Mouse (Mus musculus) lung, adult 2 months (tissue): ENCODE data around the gene Ppox.

Experiments used
- CTCF ChIP-seq: fragments of 200-500 bp; IDR thresholded peaks from 2 replicates; pipeline ENCODE4 v1.5.1; 2011; ENCODE audit warnings: mild to moderate bottlenecking, low read length, control low read depth; ENCODE audit not compliant: insufficient read depth
- POLR2A ChIP-seq: fragments of 200-500 bp; IDR thresholded peaks from 2 replicates; pipeline ENCODE4 v1.6.1; 2011; ENCODE audit warnings: low read depth, mild to moderate bottlenecking, control low read depth, low read length, borderline replicate concordance; ENCODE audit errors: extremely low read depth

DNA sequence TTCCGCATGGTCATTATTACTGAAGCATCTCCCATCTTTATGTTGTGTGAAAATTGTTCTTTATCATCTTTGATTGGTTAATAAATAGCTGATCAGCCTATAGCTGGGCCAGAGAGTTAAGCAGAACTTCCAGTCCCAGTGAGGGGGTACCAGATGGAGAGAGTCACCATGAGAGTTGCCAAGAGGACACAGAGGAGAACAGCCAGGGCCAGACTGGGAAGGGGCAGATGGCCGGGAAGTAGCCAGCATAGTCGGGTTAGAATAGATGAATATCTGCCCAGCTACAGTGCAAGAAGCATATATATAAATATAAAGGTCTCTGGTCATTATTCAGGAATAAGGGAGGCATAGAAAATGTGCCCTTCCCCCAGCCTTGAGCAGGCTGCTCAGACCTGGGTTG lies 17.2 kb upstream of the Ppox start:
- no peak for TF ChIP-seq POLR2A
- TF ChIP-seq CTCF = no peak
